Mouse (Mus musculus): ENCODE measurements around the gene Shroom1. TPM values are rescaled to one million over a fixed set of nuclear protein-coding genes. Genes with fewer than 3 reads are reported as not detected.
"Not testable (repeated sequence)": the region's sequence is repeated elsewhere in the genome, so short reads cannot be mapped to it uniquely, and the experiment has no call there.

Shroom1 gene
- polyA plus RNA-seq, 1 experiment from 2014 or later: 1.3 TPM

DNA sequence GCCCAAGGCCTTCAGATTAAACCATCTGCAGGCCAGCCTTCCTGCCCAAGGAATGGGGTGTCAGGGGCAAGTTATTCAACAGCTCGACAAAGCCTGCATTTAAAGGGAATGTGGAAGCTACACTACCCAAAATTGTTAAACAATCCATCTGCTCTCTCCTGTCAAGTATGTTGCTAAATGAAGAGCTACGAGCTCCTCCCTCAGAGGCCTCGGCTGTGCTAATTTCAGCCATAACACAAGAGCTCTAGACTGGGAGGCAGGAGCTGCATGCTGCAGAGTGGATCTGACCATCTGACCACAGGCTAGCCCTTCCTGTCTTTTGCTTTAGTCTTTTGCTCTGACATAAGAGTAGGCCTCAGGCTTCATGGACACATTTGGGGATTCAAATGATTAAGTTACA is 31.8 kb upstream of the Shroom1 start:
- Histone ChIP-seq H3K27me3 (ENCODE audit: control insufficient read depth, insufficient read depth, low read length) (no peaks in the 10 kb centered on the region), H3K4me2 (replicated peaks; ENCODE audit: low read depth) (no peak overlapping the region), H3K4me3 (ENCODE audit: low read depth, low read length) (no peak overlapping the region), H3K4me1 (replicated peaks; ENCODE audit: control insufficient read depth, insufficient read depth) (no peaks in the 10 kb centered on the region; the same call in 1 of the 2 replicates), H3K9ac (ENCODE audit: low read length) (no peak overlapping the region), H3K9me3 (ENCODE audit: control insufficient read depth, low read length) (no peaks in the 10 kb centered on the region), H3K36me3 (ENCODE audit: control insufficient read depth, insufficient read depth, low read length) (no peaks in the 10 kb centered on the region), H3K27ac (replicated peaks) (no peak overlapping the region)
- DNase-seq (ENCODE audit: low spot score): no peak
- ATAC-seq (ENCODE audit: low FRiP score, low TSS enrichment): no peak
- WGBS: 56% methylated on average over 3 of the region's 3 CpGs
- TF ChIP-seq EP300 (optimal IDR thresholded peaks at IDR 0.05): no peak
- TF ChIP-seq CTCF (IDR thresholded peaks at IDR 0.05; ENCODE audit: low read depth): no peak

DNA sequence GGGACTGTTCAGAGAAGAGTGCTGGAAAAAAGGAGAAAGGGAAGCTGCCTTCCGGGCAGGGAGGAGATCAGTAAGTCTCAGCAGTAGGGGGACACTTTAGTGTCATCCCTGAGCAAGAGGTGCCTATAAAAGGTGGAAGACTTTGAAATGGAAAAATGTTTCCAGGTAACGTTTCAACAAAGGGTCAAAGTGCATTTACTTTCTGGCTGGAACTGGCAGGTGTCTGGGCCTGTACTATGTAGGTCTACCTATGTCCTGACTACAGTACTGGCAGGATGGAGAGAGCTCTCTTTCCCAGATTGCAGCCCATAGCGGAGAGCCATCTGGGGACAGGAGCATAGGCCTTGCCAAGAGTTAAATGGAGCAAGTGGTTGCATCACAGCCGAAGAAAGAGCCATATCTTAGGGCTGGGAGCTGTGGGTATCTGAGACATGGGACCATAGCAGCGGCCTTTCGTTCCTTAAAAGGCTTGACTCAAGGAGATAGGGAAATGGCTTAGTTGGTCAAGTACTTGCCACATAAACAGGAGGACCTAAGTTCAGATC is 31.2 kb upstream of the Shroom1 start:
- Histone ChIP-seq H3K36me3 (ENCODE audit: control insufficient read depth, insufficient read depth, low read length) (no peaks in the 10 kb centered on the region), H3K4me1 (replicated peaks; ENCODE audit: control insufficient read depth, insufficient read depth) (no peaks in the 10 kb centered on the region; the same call in 1 of the 2 replicates), H3K9me3 (ENCODE audit: control insufficient read depth, low read length) (no peaks in the 10 kb centered on the region), H3K9ac (ENCODE audit: low read length) (no peak overlapping the region), H3K4me2 (replicated peaks; ENCODE audit: low read depth) (no peak overlapping the region), H3K27ac (replicated peaks) (no peak overlapping the region), H3K4me3 (ENCODE audit: low read depth, low read length) (no peak overlapping the region), H3K27me3 (ENCODE audit: control insufficient read depth, insufficient read depth, low read length) (no peaks in the 10 kb centered on the region)
- ATAC-seq (ENCODE audit: low FRiP score, low TSS enrichment) (no peak), DNase-seq (ENCODE audit: low spot score) (no peak)
- TF ChIP-seq CTCF (IDR thresholded peaks at IDR 0.05; ENCODE audit: low read depth) (no peak), EP300 (optimal IDR thresholded peaks at IDR 0.05) (no peak)
- 83% methylated on average over 6 of the region's 6 CpGs for WGBS

DNA sequence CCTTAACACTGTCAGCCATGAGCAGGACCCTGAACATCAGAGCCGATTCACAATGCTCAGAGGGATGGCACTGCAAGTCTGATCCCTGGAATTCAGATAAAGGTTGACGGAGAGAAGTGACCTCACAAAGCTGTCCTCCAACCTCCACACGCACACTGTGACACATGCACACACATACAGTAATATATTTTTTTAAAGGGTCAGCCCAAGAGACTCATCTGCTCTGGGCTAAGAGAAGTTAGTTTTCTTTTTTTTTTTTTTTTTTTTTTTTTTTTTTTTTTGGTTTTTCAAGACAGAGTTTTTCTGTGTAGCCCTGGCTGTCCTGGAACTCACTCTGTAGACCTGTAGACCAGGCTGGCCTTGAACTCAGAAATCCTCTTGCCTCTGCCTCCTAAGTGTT is 30.1 kb upstream of the Shroom1 start:
- H3K27ac ChIP-seq (replicated peaks); H3K4me2 ChIP-seq (replicated peaks; ENCODE audit: low read depth); H3K27me3 ChIP-seq (ENCODE audit: control insufficient read depth, insufficient read depth, low read length); ATAC-seq (ENCODE audit: low FRiP score, low TSS enrichment); H3K4me3 ChIP-seq (ENCODE audit: low read depth, low read length); H3K9ac ChIP-seq (ENCODE audit: low read length); DNase-seq (ENCODE audit: low spot score); H3K4me1 ChIP-seq (replicated peaks; ENCODE audit: control insufficient read depth, insufficient read depth); H3K36me3 ChIP-seq (ENCODE audit: control insufficient read depth, insufficient read depth, low read length); H3K9me3 ChIP-seq (ENCODE audit: control insufficient read depth, low read length): not testable (repeated sequence)
- 83% methylated on average over 3 of the region's 3 CpGs for WGBS

DNA sequence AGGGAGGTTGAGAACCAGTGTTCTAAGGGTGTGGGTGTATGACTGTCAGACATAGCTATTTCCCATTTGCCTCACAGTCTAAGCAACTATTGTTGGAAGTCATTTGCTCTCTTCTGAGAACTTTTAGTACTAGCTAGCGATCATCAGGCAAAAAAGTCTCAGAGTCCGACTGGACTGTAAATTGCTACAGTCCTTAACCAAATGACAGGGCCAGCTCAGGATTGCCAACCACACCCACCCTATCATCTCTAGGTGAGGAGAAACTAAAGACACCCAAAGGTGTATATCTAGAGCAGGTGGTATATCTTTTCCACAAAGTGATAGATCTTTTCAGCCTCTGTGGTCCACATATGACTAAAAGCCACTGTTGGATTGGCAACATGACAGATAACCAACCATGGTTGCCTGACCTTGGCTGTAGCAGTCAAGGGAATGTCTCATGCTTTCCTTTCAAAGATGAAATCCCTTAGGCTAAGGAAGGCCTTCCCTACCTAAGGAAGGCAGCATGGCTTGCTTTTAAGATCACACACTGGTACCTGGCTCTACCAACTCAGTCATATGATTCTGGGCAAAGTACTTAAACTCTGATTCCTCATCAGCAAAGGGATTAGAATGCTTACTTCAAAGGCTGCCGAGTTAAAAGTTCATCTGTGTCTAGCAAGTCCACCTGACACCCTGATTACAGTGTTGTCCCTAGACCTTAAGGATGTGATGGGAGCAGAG is 28.9 kb upstream of the Shroom1 start:
- TF ChIP-seq EP300 (optimal IDR thresholded peaks at IDR 0.05) (no peak), CTCF (IDR thresholded peaks at IDR 0.05; ENCODE audit: low read depth) (no peak)
- Histone ChIP-seq H3K4me1 (replicated peaks; ENCODE audit: control insufficient read depth, insufficient read depth) (no peaks in the 10 kb centered on the region; the same call in 1 of the 2 replicates), H3K4me2 (replicated peaks; ENCODE audit: low read depth) (no peak overlapping the region), H3K36me3 (ENCODE audit: control insufficient read depth, insufficient read depth, low read length) (no peaks in the 10 kb centered on the region), H3K9me3 (ENCODE audit: control insufficient read depth, low read length) (no peaks in the 10 kb centered on the region), H3K4me3 (ENCODE audit: low read depth, low read length) (no peak overlapping the region), H3K27me3 (ENCODE audit: control insufficient read depth, insufficient read depth, low read length) (no peaks in the 10 kb centered on the region), H3K9ac (ENCODE audit: low read length) (no peak overlapping the region), H3K27ac (replicated peaks) (no peak overlapping the region)
- DNase-seq (ENCODE audit: low spot score) (no peak), ATAC-seq (ENCODE audit: low FRiP score, low TSS enrichment) (no peak)
- 89% methylated on average over 3 of the region's 3 CpGs for WGBS

DNA sequence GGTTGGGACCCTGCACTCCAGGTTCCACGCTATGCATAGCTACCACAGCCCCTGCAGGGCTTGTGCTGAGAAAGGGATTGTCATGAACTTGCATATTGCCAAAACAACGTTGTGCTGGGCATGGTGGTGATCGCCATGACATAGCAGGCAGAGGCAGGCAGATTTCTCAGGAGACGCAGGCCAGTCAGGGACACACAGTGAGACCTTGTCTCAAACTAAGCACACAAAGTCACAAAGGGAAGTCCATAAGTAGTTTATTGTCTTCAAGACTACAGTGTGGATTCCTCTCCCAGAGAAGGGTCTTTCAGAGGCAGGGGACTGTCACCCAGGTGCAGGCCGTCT is 28.3 kb upstream of the Shroom1 start:
- no peak for DNase-seq (ENCODE audit: low spot score)
- 98% methylated on average over 5 of the region's 5 CpGs for WGBS
- Histone ChIP-seq H3K4me1 (replicated peaks; ENCODE audit: control insufficient read depth, insufficient read depth) (no peaks in the 10 kb centered on the region; the same call in 1 of the 2 replicates), H3K4me2 (replicated peaks; ENCODE audit: low read depth) (no peak overlapping the region), H3K9me3 (ENCODE audit: control insufficient read depth, low read length) (no peaks in the 10 kb centered on the region), H3K27ac (replicated peaks) (no peak overlapping the region), H3K9ac (ENCODE audit: low read length) (no peak overlapping the region), H3K36me3 (ENCODE audit: control insufficient read depth, insufficient read depth, low read length) (no peaks in the 10 kb centered on the region), H3K4me3 (ENCODE audit: low read depth, low read length) (no peak overlapping the region), H3K27me3 (ENCODE audit: control insufficient read depth, insufficient read depth, low read length) (no peaks in the 10 kb centered on the region)
- TF ChIP-seq EP300 (optimal IDR thresholded peaks at IDR 0.05): no peak
- TF ChIP-seq CTCF (IDR thresholded peaks at IDR 0.05; ENCODE audit: low read depth): no peak
- no peak for ATAC-seq (ENCODE audit: low FRiP score, low TSS enrichment)

DNA sequence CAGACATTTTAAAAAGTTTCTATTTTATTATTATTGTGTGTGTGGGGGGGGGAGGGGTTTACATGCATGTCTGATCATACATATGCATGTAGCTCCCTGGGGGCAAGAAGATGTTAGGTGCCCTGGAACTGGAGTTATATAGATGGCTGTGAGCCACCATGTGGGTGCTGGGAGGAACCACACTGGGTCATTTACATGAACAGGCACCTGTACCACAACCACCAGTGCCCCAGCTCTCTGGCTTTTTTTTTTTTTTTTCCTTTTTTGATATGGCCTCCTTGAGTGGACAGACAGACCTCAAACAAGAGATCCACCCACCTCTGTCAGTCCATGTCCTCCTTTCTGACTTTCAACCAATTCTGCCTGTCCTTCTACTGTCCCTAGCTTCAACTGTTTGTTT is 27.8 kb upstream of the Shroom1 start:
- Histone ChIP-seq H3K27ac (replicated peaks) (no peak overlapping the region), H3K4me3 (ENCODE audit: low read depth, low read length) (no peak overlapping the region), H3K27me3 (ENCODE audit: control insufficient read depth, insufficient read depth, low read length) (no peaks in the 10 kb centered on the region), H3K4me1 (replicated peaks; ENCODE audit: control insufficient read depth, insufficient read depth) (no peaks in the 10 kb centered on the region; the same call in 1 of the 2 replicates), H3K9me3 (ENCODE audit: control insufficient read depth, low read length) (no peaks in the 10 kb centered on the region), H3K4me2 (replicated peaks; ENCODE audit: low read depth) (peak overlapping the region; percentile 88; the same call in 1 of the 2 replicates), H3K36me3 (ENCODE audit: control insufficient read depth, insufficient read depth, low read length) (no peaks in the 10 kb centered on the region), H3K9ac (ENCODE audit: low read length) (no peak overlapping the region)
- TF ChIP-seq EP300 (optimal IDR thresholded peaks at IDR 0.05): no peak
- TF ChIP-seq CTCF (IDR thresholded peaks at IDR 0.05; ENCODE audit: low read depth): no peak
- no peak for ATAC-seq (ENCODE audit: low FRiP score, low TSS enrichment)
- no peak for DNase-seq (ENCODE audit: low spot score)
